Mouse (Mus musculus) embryonic fibroblast, embryonic 13.5 days (primary cell): ENCODE data around the gene Golgb1. TPM values are rescaled to one million over a fixed set of nuclear protein-coding genes. Genes with fewer than 3 reads are reported as not detected.

Source experiments
- H3K27ac ChIP-seq: 2 replicates; pipeline ENCODE4 v1.5.1; 2012; ENCODE audit warnings: low read length, control low read depth, inconsistent platforms; ENCODE audit not compliant: insufficient read depth
- H3K4me1 ChIP-seq: 2 replicates; pipeline ENCODE4 v1.6.1; 2011; ENCODE audit warnings: low read length; ENCODE audit not compliant: control insufficient read depth, insufficient read depth
- H3K4me3 ChIP-seq: 2 replicates; pipeline ENCODE4 v1.5.1; 2011; ENCODE audit warnings: mild to moderate bottlenecking, control low read depth, low read length; ENCODE audit not compliant: insufficient read depth
- CTCF ChIP-seq: IDR thresholded peaks from 2 replicates; pipeline ENCODE4 v1.5.1; 2011; ENCODE audit warnings: mild to moderate bottlenecking, control low read depth, low read length, moderate library complexity, borderline replicate concordance; ENCODE audit not compliant: insufficient read depth
- POLR2A ChIP-seq: IDR thresholded peaks from 2 replicates; pipeline ENCODE4 v1.6.1; 2011; ENCODE audit warnings: low read depth, mild to moderate bottlenecking, control low read depth, low read length, moderate library complexity
- polyA plus RNA-seq: library from polyadenylated mRNA; stranded (reverse); fragments of >200 nt; gene quantifications from 2 replicates; pipeline ENCODE4 v1.2.4, GENCODE M21; 2011; ENCODE audit warnings: low read depth; ENCODE audit not compliant: missing spikeins, insufficient read length

Golgb1 gene
- polyA plus RNA-seq, 1 experiment: 57.5 TPM

DNA sequence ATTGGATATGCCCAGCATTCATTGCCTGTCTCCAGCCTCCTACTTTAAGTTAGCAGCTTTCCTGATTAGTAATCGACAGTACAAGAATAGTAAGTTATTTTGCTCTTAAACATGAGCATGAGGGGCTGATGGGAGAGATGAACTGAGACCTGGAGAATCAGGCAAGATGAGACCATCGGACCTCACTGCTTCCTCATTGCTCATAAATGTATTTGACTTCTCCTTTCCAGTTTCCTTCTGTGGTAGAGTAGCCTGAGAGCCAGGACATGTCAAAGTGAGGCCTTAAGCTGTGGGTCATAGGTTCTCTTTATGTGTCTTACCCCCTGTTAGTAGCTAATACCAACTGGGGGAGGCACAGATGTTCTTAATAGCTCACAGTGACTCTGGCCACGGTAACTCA is 60.9 kb downstream of the Golgb1 start:
- no peak for TF ChIP-seq CTCF
- no peak for TF ChIP-seq POLR2A
- Histone ChIP-seq H3K27ac (no peak overlapping the region), H3K4me3 (no peak overlapping the region), H3K4me1 (no peaks in the 10 kb centered on the region)

DNA sequence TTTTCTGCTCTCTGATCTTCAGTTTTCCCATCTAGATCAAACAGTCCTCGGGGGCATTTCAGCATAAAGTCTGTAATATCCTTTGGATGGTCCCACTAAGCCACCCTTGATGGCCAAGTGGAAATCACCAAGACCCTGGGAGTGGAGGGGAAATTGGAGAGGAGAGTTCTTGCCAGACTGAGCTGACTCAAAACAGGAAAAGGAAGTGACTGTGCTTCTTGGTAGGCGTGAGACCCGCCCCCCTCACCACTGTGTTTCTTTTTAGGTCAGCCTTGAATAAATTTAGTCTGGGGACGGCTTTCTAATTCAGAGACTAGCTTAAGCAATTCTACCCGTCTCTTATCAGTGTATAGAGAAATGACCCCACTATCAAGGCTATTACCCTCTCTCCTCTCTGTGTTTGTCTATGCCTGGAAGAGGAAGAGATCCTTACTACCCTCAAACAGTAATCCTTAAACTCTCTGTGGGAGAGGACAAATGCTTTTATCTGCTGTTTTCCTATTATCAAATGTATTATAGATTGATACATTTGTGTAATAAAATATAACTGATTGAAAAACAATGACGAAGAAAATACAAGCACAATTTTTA is 66.3 kb downstream of the Golgb1 start:
- Histone ChIP-seq H3K27ac (no peak overlapping the region), H3K4me1 (no peaks in the 10 kb centered on the region), H3K4me3 (no peak overlapping the region)
- TF ChIP-seq CTCF (no peak), POLR2A (no peak)

DNA sequence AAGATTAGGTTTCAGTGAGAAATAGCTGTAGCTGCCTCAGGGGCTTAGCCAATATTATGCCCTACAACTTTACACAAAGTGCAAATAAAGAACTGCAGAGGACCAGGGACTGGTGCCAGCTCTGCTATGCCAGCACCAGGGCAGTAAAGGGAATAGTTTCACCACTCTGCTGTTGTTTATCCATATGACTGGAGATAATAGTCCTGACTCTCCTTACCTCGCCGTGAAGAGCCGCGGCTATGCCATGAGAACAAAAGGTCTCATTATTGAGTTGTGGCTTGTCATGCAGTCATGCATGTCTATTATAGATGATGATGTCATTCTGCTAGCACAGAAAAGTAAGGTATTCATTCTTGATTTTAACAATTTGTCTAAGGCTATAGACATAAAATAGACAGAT is 67.0 kb downstream of the Golgb1 start:
- no peaks in the 10 kb centered on the region for H3K4me1 ChIP-seq
- H3K4me3 ChIP-seq: no peak overlapping the region
- no peak overlapping the region for H3K27ac ChIP-seq
- TF ChIP-seq POLR2A (no peak), CTCF (no peak)

DNA sequence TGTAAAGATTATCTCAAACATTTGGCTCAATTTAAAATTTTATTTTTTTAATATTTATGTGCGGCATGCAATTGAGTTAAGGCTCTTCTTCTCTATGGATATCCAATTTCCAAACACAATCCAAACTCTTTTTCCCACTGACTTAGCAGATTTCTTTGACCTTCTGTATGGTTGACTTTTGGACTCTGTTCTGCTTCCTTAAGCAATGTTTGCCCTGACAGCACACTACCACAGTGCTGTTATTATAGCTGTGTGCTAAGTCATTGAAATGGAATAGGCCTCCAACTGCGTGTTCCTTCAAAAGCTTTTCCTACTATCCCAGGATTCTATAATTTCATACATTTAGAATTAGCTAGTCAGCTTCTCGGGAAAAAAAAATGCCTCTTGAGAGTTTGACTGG is 68.7 kb downstream of the Golgb1 start:
- TF ChIP-seq CTCF: no peak
- no peak for TF ChIP-seq POLR2A
- no peaks in the 10 kb centered on the region for H3K4me1 ChIP-seq
- H3K4me3 ChIP-seq: no peak overlapping the region
- no peak overlapping the region for H3K27ac ChIP-seq

DNA sequence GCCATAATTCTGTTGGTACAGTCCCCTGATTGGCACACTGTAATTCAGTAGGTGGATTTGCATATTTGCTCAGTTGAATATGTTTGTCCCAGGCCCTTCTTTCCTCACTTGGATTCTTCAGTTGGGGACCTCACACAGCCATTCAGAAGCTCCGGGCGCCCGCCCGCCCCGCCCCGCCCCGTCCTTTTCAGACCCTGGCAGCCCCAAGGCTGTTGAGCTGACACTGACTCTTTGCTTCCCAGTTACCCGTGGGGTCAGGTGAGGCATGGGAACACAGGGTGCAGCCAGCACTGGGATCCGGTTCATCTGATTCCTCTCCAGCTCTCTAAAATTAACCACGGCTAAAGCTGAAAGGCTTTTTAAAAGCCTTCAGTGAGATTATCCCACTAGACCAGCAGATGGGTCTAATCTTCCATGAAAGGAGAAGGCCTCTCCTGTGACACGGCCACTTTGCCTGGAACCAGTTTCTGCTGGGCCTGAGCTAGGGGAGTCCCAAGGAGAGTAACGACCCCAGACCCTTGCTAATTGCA is 70.0 kb downstream of the Golgb1 start:
- Histone ChIP-seq H3K4me3 (no peak overlapping the region), H3K27ac (no peak overlapping the region)
- TF ChIP-seq CTCF (no peak), POLR2A (no peak)

DNA sequence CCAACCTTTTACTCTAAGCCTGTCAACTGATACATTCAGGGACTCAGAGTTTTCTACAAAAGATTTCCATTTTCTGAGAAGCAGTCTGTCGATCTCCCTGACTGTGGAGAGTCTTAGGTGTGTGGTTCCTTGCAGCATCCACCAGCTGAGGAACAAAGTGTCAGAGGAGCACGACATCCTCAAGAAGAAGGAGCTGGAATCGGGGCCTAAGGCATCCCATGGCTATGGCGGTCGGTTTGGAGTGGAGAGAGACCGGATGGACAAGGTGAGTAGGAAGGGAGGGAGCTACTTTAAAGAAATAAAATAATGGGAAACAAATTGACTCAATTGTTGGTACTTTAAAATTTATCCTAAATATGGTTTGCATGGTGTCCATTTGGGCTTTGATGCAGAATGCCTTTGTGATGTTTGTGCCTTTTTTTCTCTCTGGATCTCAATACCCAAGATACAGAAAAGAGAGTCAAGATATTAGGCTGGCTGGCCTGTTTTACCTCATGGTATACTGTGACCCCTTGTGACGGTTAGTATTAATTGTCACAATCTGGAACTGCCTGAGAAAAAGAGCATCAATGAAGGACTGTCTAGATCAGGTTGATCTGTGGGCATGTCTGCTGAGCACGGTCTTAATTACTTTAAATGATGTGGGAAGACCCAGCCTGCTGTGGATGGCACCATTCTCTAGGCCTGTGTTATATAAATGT is 71.7 kb downstream of the Golgb1 start:
- H3K4me3 ChIP-seq: no peak overlapping the region
- no peak for TF ChIP-seq CTCF
- TF ChIP-seq POLR2A: no peak
- no peak overlapping the region for H3K27ac ChIP-seq
- no peaks in the 10 kb centered on the region for H3K4me1 ChIP-seq

More for the DNA sequence above, 70.0 kb downstream of the Golgb1 start:
- no peaks in the 10 kb centered on the region for H3K4me1 ChIP-seq

DNA sequence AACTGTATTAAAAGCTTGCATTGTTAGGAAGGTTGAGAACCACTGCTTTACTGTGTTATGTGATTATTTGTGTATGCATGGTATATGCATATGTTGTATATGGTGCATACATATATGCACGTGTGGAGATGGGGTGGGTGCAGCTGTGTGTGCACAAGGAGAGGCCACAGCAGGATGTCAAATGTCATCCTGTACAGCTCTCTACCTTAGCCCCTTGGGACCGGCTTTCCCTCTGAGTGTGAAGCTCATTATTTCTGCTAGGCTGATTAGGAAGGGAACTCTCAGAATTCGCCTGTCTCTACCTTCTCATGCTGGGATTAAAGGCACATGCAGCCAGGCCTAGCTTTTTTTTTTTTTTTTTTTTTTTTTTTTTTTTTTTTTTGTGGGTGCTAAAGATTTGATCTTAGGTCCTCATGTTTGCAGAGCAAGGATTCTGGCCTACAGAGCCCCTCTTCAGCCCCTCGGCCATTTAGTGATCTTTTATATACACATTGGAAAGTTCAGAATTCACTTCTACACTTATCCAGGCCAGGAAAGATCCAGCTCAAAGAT is 72.8 kb downstream of the Golgb1 start:
- TF ChIP-seq POLR2A (no peak), CTCF (no peak)
- no peak overlapping the region for H3K27ac ChIP-seq
- no peaks in the 10 kb centered on the region for H3K4me1 ChIP-seq
- H3K4me3 ChIP-seq: no peak overlapping the region

DNA sequence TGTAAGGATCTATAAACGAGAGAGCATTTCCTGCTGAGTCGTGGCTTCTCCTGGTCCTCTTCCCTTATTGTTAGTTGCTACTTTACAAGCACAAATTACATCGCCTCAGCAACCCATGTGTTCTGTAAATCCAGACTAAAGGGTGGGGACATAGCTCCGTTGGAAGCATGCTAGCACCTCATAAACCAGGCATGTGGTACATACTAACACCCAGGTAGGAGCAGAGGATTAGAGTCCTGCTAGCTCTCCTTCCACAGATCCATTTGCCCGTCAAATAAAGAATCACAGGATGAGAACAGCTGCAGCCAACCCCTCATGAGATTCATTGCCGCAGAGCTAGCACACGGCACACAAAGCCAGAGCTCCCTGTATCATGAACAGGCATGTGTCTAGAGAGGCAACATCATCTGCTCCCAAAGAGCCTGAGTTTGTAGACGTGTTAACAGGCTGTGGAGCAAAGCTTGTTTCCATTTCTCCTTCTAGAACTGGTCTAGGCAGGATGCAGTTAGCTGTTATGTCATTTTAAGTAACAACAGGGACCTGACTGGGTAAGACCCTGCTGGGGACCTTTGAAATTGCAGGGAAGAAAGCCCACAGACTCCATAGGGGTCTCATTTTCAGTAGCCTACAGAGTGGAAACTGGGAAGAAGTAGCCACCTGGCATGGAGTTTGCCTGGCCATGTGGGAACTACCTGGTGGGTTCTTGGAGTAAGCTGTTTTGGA is 74.8 kb downstream of the Golgb1 start:
- H3K4me3 ChIP-seq: no peak overlapping the region
- TF ChIP-seq CTCF (no peak), POLR2A (no peak)
- H3K4me1 ChIP-seq: no peaks in the 10 kb centered on the region
- H3K27ac ChIP-seq: no peak overlapping the region

DNA sequence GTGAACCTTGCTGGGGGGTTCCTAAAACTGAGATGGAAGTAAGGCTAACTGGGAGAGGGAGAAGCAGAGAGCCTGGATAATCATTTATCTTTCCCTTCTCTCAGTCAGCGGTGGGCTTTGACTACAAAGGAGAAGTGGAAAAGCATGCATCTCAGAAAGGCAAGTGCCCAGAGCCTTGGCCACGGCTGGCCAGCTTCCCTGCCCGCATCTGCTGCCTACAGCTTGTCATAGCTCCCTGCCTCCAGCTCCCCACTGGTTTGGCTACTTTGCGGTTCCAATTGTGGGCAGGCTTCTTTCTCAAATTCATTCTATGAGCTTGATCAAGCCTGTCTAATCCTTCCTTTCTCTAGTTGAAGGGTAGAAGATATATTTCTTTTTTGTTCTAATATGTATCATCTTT is 76.1 kb downstream of the Golgb1 start:
- no peak overlapping the region for H3K4me3 ChIP-seq
- no peak overlapping the region for H3K27ac ChIP-seq
- no peaks in the 10 kb centered on the region for H3K4me1 ChIP-seq
- no peak for TF ChIP-seq POLR2A

DNA sequence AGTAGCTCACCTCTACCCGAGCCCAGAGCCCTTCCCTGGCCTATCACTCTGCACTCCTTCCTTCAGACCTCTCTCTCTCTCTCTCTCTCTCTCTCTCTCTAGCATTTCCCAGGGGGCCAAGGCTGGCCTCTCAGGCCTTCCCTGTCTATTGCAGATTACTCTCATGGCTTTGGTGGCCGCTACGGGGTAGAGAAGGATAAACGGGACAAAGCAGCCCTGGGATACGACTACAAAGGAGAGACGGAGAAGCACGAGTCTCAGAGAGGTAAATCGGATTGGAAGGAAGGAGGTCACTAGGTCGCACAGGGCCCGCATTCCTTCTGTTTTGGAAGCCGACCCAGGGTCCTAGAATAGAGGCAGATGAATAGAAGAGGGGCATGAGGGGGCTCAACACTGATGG is 80.2 kb downstream of the Golgb1 start:
- no peak overlapping the region for H3K27ac ChIP-seq
- H3K4me1 ChIP-seq: no peaks in the 10 kb centered on the region
- TF ChIP-seq CTCF (no peak), POLR2A (no peak)
- H3K4me3 ChIP-seq: no peak overlapping the region
